Mouse (Mus musculus) left cerebral cortex, postnatal 10 days (tissue): ENCODE data around the gene Lamtor2. TPM values are rescaled to one million over a fixed set of nuclear protein-coding genes. Genes with fewer than 3 reads are reported as not detected.
"Not testable (repeated sequence)": the region's sequence is repeated elsewhere in the genome, so short reads cannot be mapped to it uniquely, and the experiment has no call there.

Experiments used
- DNase-seq, 2 experiments: peaks; one replicate each; pipeline ENCODE4 v3.0.0; 2021 to 2022; ENCODE audit warnings: low spot score in 2 of 2, mixed read lengths in 1 of 2; ENCODE audit errors: extremely low spot score in 1 of 2
- intact Hi-C: fragments of 180-260 bp; cut with DNase I; formaldehyde crosslinking; loops from one replicate; pipeline ENCODE4 v1.15.1; 2025
- total RNA-seq, 2 experiments: library from RNA; stranded (reverse); gene quantifications; 2 replicates each; pipeline ENCODE4 v1.2.3; 2021

Lamtor2 gene
- total RNA-seq, result 100 to 1,000 TPM; 109 to 110 TPM

GRCm38 (mm10) chr3:88552676-88553524 lies at the start of gene Lamtor2:
Gene Lamtor2, minus strand, starts transcription at chr3:88553074.
- peak; percentile 98 to 99 for DNase-seq
- intact Hi-C loops, result no loop called here

GRCm38 (mm10) chr3:88602466-88602865 lies 49.6 kb upstream of the Lamtor2 start:
- DNase-seq, result no peak
- intact Hi-C loops, result no loop called here

GRCm38 (mm10) chr3:88596547-88596946 lies 43.7 kb upstream of the Lamtor2 start:
- intact Hi-C loops, DNase-seq: not testable (repeated sequence)

GRCm38 (mm10) chr3:88593893-88594580 lies 41.2 kb upstream of the Lamtor2 start:
- intact Hi-C loops, result no loop called here
- DNase-seq, result no peak

- intact Hi-C loops, result no loop called here
- no peak for DNase-seq
These were observed 40.2 kb upstream of the Lamtor2 start for GRCm38 (mm10) chr3:88592942-88593576.

- intact Hi-C loops, result no loop called here
- no peak for DNase-seq
These were observed 39.3 kb upstream of the Lamtor2 start for GRCm38 (mm10) chr3:88591950-88592731.

- DNase-seq, result no peak
- intact Hi-C loops, result no loop called here
These were observed 38.2 kb upstream of the Lamtor2 start for GRCm38 (mm10) chr3:88591044-88591443.

- DNase-seq, result no peak
- intact Hi-C loops, result no loop called here
These were observed 37.4 kb upstream of the Lamtor2 start for GRCm38 (mm10) chr3:88590246-88590645.

GRCm38 (mm10) chr3:88586640-88587039 lies 33.8 kb upstream of the Lamtor2 start:
- intact Hi-C loops, result no loop called here
- DNase-seq, result no peak

- no peak for DNase-seq
- intact Hi-C loops, result no loop called here
These were observed 32.9 kb upstream of the Lamtor2 start for GRCm38 (mm10) chr3:88585769-88586168.

- DNase-seq, result peak; percentile 78 to 82
- intact Hi-C loops, result no loop called here
These were observed 26.7 kb upstream of the Lamtor2 start for GRCm38 (mm10) chr3:88579454-88580117.

GRCm38 (mm10) chr3:88578498-88579424 lies 25.9 kb upstream of the Lamtor2 start:
- intact Hi-C loops, result no loop called here
- DNase-seq, result no peak

- DNase-seq, intact Hi-C loops: not testable (repeated sequence)
These were observed 25.0 kb upstream of the Lamtor2 start for GRCm38 (mm10) chr3:88577846-88578245.

GRCm38 (mm10) chr3:88575540-88575939 lies 22.7 kb upstream of the Lamtor2 start, which contains the start of gene Ssr2:
Gene Ssr2, plus strand, starts transcription at chr3:88575876.
- DNase-seq, result no peak
- intact Hi-C loops, result no loop called here

GRCm38 (mm10) chr3:88573810-88574209 lies 20.9 kb upstream of the Lamtor2 start:
- no peak for DNase-seq
- intact Hi-C loops, result no loop called here

- intact Hi-C loops, result no loop called here
- DNase-seq, result no peak
These were observed 20.0 kb upstream of the Lamtor2 start for GRCm38 (mm10) chr3:88572835-88573234.

- no peak for DNase-seq
- intact Hi-C loops, result no loop called here
These were observed 19.0 kb upstream of the Lamtor2 start for GRCm38 (mm10) chr3:88571856-88572255.
